Mouse (Mus musculus) R1 (cell line): ENCODE results near the gene Elmo2.

ENCODE experiments used
- DNase-seq: peaks from one replicate; pipeline ENCODE4 v3.0.0-alpha.2; 2018; ENCODE audit warnings: low read depth, low spot score

Elmo2 gene

GRCm38 (mm10) chr2:165326304-165327190 is at the start of gene Elmo2:
Elmo2 (minus strand) TSS chr2:165326479.
- DNase-seq = peak; percentile 98

DNA sequence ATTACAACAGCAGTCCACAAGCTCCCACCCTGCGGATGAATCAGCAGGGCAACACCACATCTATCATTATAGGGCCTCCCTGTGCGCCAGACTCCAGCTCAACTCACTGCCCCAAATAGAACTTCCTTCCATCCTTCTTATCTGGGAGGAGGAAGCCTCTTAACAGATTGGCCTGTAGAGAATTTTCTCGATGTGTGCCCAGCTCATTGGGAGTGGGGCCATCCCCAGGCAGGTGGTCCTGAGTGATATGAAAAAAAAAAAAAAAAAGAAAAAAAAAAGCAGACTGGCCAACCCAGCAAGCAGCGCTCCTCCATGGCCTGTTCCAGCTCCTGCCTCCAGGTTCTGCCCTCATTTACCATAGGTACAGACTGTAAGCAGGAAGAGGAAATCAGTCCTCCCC is 49.7 kb upstream of the Elmo2 start:
- DNase-seq = no peak

DNA sequence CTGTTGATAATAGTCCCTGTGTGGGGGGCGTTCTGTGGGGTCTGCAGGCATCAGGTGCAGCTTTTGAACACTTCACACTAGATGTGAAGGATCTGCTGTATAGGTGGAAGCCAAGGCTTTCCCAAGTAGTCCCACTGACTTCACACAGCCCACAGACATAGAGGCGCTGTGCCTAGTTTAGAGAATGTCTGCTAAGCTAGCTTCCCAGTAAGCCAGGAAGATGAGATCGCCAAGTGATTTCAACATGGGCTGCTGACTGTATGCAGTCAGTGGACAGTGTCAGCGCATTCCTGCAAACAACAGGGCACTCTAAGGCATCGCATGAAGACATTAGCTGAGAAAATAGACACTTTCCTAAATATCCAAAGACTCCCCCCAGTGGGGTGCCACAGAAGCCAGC is 49.2 kb upstream of the Elmo2 start:
- DNase-seq = no peak

DNA sequence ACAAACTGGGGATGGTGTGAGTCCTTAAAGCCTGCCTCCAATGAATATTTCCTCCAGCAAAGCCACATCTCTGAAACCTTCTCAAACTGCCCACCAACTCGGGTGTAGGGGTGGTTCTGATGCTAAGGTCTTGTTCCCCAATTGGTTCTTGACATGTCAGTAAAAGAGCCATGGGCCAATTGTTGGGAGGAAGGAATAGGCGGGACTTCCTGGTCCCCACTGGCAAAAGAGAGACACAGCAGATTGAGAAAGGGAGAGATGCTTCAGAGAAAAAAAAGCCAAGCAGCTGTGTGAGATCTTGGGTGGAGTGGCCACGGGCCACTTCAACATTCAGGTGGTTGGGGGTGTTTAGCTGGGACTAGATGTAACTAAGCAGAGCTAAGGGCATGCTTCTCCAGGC is 44.8 kb upstream of the Elmo2 start:
- peak; percentile 87 for DNase-seq

- DNase-seq = no peak
Measured at GRCm38 (mm10) chr2:165370348-165370747, 44.1 kb upstream of the Elmo2 start.

- DNase-seq = peak; percentile 38
Measured at GRCm38 (mm10) chr2:165368496-165368895, 42.2 kb upstream of the Elmo2 start, which contains the start of gene Zfp663. Zfp663 (minus strand) TSS chr2:165368729.

DNA sequence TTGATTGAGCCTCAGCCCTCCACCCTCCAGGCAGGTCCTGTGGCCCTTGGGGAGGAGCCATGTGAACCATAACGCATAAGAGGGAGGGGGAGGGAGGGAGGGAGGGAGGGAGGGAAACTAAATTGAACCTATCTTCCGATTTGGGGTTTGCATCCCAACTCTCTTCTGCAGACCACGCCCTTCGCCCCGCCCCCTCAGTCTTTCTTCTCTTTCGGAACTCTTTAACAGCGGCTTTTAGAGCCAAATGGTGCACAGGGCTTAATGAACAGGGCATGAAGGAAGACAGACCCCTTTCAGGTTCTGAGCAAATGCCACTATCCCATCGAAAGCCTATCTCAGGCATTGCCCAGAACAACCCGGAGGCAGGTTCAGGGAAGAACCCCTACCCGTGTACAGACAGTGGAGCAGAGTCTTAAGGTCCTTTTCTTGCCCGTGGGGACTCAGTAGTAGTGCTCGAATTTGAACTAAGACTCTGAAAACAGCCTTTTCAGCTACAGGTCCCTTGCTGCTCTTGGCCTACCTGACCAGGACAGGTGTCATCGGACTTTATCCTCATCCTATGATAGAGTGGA is 41.7 kb upstream of the Elmo2 start:
- peak; percentile 80 for DNase-seq

DNA sequence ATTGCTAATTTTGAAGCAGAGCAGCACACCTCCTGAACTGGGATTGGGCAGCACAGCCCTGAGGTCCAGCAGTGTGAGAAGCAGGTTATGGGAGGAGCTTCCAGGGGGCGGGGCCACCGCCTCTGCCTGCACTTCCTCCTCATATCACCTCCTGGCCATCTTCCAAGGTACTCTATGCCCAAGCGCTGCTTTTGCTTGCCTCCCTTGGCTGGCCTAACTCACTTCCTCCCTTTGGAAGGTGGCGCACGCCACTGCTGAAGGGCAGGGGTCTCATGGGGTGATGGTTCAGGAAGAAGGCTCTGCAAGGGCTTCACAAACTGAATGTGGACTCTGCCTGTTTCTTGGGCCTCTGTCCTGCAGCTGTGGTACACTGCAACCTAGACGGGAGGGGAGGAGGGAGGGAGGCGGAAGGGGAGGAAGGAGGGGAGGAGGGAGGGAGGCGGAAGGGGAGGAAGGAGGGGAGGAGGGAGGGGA is 40.8 kb upstream of the Elmo2 start:
- DNase-seq = peak; percentile 40

- DNase-seq = peak; percentile 67
Measured at GRCm38 (mm10) chr2:165364334-165365091, 38.2 kb upstream of the Elmo2 start.

- DNase-seq = peak; percentile 62
Measured at GRCm38 (mm10) chr2:165363282-165363681, 37.0 kb upstream of the Elmo2 start.

- peak; percentile 83 for DNase-seq
Measured at GRCm38 (mm10) chr2:165360861-165361260, 34.6 kb upstream of the Elmo2 start.

DNA sequence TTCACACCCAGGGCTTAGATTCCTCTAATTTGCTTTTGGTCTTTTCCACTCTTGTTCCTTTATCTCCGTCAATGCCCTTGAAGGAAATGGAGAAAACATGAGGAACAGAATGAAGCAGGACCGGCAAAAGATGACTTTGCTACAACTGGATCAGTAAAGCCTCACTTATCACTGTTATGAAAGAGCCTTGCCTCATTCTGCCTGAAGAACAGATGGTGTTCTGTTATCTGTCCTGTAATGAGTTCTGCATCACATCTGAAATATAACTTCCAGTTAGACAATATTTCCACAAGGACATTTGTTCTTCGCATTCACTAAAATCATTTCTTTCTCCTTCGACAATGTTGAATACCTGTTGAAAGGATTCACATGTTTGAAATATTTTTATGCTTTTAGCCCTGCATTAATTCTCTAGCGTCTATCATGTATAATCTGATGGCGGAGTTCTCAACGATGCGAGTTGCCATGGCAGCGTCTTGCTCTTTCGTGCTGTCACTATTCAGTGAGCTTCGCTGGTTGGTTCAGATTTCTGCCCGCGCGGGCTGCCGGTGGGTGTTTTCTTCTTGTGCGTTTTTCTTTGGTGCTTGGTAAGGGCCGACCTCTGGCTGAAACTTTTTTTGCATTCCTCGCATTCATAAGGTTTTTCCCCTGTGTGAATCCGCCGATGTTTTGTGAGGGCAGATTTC is 25.7 kb upstream of the Elmo2 start:
- DNase-seq = peak; percentile 46

DNA sequence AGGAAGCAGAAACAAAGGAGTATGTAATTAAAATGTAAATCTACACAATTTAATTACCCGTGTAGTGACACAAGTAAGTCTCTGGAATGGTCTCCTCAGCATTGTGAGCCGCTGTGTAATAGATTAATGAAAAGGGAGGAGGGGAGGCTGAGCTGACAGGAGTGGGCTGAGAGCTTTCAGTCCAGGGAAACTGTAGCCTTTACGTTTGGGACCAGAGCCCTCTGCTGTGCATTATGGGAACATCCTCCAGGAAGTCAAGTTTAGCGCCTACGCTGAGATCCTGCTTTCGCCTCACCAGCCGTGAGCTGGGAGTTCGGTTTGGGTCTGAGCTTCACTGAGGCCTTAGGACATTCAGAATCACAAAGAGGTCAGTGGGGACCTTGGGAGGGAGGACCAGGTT is 23.2 kb upstream of the Elmo2 start:
- DNase-seq = peak; percentile 56

DNA sequence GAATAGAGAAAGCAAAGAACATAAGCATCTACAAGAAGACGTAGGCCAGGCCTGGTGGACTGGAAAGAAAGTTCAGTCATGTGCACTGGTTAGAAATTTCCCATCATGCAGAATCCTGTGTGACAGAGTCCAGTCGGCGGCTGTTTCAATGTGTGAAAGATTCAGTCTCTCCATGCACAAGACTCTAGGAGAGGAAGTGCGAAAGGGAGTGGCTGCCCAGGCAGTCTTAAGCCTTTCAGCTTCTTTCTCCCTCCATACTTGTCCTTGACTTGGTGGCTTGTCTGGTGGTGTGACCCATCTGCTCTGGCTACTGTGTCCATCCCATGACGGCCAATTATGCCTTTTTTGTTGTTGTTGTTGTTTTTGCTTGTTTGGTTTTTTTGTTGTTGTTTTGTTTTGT is 19.9 kb upstream of the Elmo2 start:
- DNase-seq = no peak

DNA sequence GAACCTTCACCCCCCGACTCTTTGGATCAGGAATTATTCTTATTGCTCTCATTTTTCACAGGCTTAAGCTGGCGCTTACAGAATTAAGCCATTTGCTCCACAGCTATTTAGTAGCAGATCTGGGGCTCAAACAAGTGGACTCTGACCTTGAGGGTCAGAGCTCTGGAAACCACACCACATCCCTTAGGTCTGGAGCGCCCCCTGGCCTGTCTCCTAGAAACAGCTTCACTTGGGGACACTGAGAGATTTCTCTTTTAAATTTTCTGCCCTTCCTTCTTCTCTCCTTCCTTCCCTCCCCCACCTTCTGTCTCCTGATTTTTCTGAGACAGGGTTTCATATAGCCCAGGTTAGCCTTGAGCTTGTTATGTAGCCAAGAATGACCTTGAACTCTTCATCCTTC is 10.9 kb upstream of the Elmo2 start:
- DNase-seq = peak; percentile 47

GRCm38 (mm10) chr2:165332610-165333210 is 6.4 kb upstream of the Elmo2 start:
- DNase-seq = no peak

DNA sequence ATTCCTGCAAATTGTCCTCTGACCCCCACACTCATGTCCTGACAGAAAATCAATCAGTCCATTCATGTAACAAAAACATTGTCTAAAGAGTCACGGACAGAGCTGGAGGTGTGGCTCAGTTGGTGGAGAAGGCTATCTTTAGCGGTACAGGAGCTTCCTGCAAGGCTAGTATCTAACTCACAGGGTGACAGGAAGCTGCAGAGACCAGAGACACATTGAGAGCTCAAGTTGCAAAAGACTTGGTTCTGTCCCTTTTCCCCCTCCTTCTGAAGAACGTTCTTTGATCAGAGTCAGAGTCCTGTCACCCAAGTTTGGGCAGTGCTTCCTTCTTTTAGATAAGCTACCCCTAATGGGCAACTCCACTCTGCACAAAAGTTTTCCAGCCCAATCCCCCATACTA is 3.4 kb upstream of the Elmo2 start:
- DNase-seq = no peak

DNA sequence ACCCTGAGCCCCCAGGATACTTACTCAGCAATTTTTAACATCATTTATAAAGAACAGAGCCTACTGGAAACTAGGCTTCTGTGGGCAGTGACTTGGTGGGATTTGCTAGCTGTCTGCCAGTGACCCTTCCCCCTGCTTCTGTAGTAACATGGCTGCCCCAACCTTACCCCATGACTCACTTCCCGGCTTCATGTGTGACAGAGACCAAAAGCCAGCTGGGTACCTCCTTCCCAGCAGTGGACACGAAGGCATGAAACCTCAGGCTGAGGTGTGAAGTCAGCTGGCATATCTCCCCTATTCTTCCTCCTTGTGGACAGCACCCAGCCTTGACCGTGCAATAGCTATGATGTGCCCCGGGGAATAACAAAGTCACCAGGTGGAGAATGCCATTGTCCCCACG is 2.5 kb upstream of the Elmo2 start:
- DNase-seq = no peak

DNA sequence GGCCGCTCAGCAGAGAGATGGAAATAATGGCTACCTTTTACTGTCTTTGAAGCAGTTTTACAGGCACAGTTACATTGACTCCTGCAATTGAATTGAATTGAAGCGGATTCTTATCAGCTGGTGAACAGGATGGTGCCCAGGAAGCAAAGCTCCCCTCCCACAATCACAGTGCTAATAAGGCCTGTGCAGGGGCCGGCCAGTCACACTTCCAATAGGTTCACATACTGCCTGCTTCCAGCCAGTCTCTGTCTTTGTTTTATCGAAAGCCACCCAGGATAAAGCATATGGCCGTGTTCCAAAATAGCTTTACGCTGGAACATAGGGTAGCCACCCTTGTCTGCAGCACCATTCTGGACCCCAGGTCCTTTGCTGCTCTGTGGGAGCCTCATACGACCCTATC is 1.1 kb upstream of the Elmo2 start:
- no peak for DNase-seq

DNA sequence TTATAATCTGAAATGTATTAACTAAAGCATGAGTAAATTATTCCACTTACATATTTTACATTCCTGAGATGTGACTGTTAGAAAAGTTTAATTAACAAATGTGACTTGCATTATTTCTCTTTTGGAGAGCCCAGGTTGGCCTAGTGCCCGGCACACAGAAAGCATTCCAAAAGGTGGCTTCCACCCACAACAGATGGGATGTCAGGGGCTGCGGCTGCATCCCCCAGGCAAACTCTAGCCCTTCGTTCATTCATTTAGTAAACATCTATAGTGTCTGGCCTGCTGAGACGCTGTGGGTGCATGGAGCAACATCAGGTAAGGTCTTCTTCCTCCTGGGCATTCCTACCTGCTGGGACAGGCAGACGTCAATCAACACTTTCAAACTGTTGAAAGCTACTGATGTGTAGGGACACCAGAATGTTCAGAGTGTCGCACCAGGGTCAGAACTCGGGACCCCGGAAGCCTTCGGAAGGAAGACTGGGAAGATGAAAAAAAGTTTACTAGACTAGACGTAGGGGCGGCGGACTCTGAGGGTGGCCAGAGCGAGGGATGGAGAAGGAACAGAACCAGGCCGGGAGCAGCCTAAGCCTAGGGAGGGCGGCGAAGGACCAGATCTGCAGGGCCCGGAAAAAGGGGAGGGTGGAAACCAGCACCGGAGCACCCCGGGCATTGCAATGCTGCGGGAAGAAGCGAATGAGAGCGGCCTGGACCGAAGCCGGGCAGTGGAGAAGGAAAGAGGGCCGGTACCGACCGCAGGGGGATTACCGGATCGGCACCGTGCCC is 567 bp downstream of the Elmo2 start:
- DNase-seq = no peak
